Comparison of ENCODE assay signal across 29 mouse cellular contexts in the genomic region with DNA sequence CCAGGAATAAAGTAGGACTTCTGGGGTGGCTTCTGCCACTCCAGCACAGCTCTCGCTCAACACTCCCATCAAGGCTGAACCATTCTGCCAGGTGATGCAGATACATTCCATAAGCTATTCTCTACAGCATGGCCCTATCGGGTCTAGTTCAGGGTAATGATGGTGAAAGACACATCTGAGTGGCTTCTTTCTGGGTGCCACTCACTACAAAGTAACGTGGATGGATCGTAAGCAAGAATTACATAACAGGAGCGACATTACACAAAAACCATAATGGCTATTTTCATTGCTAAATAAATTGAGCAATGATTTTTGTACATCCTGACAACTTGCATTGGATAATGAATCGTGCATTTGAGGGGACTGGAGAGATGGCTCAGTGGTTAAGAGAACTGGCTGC. TPM values are rescaled to one million over a fixed set of nuclear protein-coding genes. Genes with fewer than 3 reads are reported as not detected.
"Had no signal": no experiment of that assay in that cellular context is flagged by ENCODE, and none has a peak within 500 bp of the region (broad histone marks: within the 10 kb centered on the region; RNA-seq: fewer than 3 reads in every experiment).

No protein-coding gene starts in this region.

- H3K27ac ChIP-seq: gastrocnemius, adult 2 months; heart, adult 2 months; heart, embryonic 13.5 days; heart, embryonic 15.5 days; hindbrain, embryonic 10.5 days; hindbrain, embryonic 12.5 days; hindbrain, embryonic 14.5 days; intestine, embryonic 15.5 days; layer of hippocampus, adult 2 months; left cerebral cortex, adult 2 months; limb, embryonic 10.5 days; limb, embryonic 12.5 days; liver, embryonic 12.5 days; liver, embryonic 14.5 days had no signal

- H3K4me1 ChIP-seq: hindbrain, embryonic 10.5 days; hindbrain, embryonic 12.5 days; intestine, embryonic 15.5 days; limb, embryonic 10.5 days; limb, embryonic 12.5 days; liver, embryonic 12.5 days had no signal

- ATAC-seq: hindbrain, embryonic 16.5 days; inflammation-experienced regulatory T-cells, adult 6 months; intestine, embryonic 15.5 days; intestine, postnatal 0 days; liver, embryonic 12.5 days had no signal

- DNase-seq: gastrocnemius, adult 2 months; gastrocnemius, postnatal 10 days; gastrocnemius, postnatal 36 days; heart, adult 11 months; heart, adult 2 months; heart, postnatal 14 days; heart, postnatal 36 days; kidney, adult 18-20 months; kidney, adult 8-10 months; kidney, postnatal 10 days; kidney, postnatal 25 days; kidney, postnatal 4 days had no signal

- H3K36me3 ChIP-seq: heart, embryonic 13.5 days; heart, embryonic 15.5 days; hindbrain, embryonic 10.5 days; hindbrain, embryonic 12.5 days; intestine, embryonic 15.5 days; limb, embryonic 10.5 days; limb, embryonic 12.5 days; liver, embryonic 12.5 days had no signal

- H3K4me3 ChIP-seq: gastrocnemius, adult 2 months; heart, adult 2 months; heart, embryonic 13.5 days; heart, embryonic 15.5 days; hindbrain, embryonic 10.5 days; hindbrain, embryonic 12.5 days; intestine, embryonic 15.5 days; layer of hippocampus, adult 2 months; left cerebral cortex, adult 2 months; limb, embryonic 10.5 days; limb, embryonic 12.5 days; liver, embryonic 12.5 days had no signal

- H3K9ac ChIP-seq: heart, embryonic 13.5 days; heart, embryonic 15.5 days; hindbrain, embryonic 12.5 days; hindbrain, embryonic 14.5 days; intestine, embryonic 15.5 days; limb, embryonic 12.5 days; liver, embryonic 12.5 days; liver, embryonic 14.5 days had no signal

- H3K27me3 ChIP-seq: heart, embryonic 13.5 days; heart, embryonic 15.5 days; hindbrain, embryonic 12.5 days; intestine, embryonic 15.5 days; limb, embryonic 12.5 days; liver, embryonic 12.5 days had no signal

- H3K4me2 ChIP-seq: heart, embryonic 11.5 days; heart, embryonic 13.5 days; heart, embryonic 15.5 days; hindbrain, embryonic 12.5 days; hindbrain, embryonic 14.5 days; intestine, embryonic 15.5 days; limb, embryonic 12.5 days; liver, embryonic 12.5 days had no signal

- H3K9me3 ChIP-seq: intestine, embryonic 15.5 days; limb, embryonic 10.5 days; liver, embryonic 12.5 days had no signal

RNA-seq across cellular contexts. Expression of a gene that starts 13.2 kb away (rescaled TPM):
- total RNA-seq: left cerebral cortex, postnatal 36 days had no signal
